Mouse (Mus musculus) spleen, adult 2 months (tissue): ENCODE measurements around the gene Syce1.

ENCODE experiments used
- CTCF ChIP-seq: fragments of 200-500 bp; IDR thresholded peaks from 2 replicates; pipeline ENCODE4 v1.5.1; 2011; ENCODE audit warnings: mild to moderate bottlenecking, inconsistent platforms; ENCODE audit not compliant: insufficient read depth, insufficient read length, insufficient replicate concordance; ENCODE audit errors: extremely low read depth
- POLR2A ChIP-seq: fragments of 200-500 bp; IDR thresholded peaks from 2 replicates; pipeline ENCODE4 v1.6.1; 2011; ENCODE audit warnings: low read depth, low read length, inconsistent platforms

DNA sequence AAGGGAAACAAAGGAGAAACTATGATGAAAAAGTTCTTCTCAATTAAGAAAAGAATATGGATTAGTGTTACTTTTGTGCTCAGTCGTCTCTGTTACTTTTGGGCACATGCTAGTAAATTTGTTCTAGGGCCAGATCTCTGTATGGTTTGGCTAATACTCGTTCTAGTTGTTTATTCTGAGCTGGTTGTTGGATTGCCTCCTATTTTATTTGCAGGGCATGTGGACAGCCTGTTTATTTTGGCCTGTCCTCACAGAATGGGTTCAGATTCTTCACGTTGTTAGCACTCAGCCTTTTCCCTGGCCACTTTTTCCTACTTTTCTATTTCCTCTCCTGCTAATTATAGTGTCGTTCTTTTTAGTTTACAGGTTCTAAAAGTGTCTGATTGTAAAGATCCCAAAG is 5.9 kb upstream of the Syce1 start:
- TF ChIP-seq POLR2A (no peak), CTCF (no peak)
